12 mouse cellular contexts compared by ENCODE assay signal in genomic region chr11:117515718-117516421, GRCm38 (mm10). TPM values are rescaled to one million over a fixed set of nuclear protein-coding genes. Genes with fewer than 3 reads are reported as not detected.
DNase-seq lines count a peak whose midpoint lies in the region; ATAC-seq and TF ChIP-seq lines count a peak whose summit lies in the region.
"Had no signal": no experiment of that assay in that cellular context is flagged by ENCODE, and none has a peak within 500 bp of the region (broad histone marks: within the 10 kb centered on the region; RNA-seq: fewer than 3 reads in every experiment).

No protein-coding gene starts in this region.

- 71% methylated on average over 10 of the region's 10 CpGs for WGBS in heart, adult 2 months
- WGBS in hindbrain, embryonic 13.5 days: 58% methylated on average over 10 of the region's 10 CpGs

- DNase-seq in heart, adult 2 months: peak; percentile 33 to 58
- DNase-seq in heart, postnatal 36 days: no peak
- peak; percentile 88 for DNase-seq in brain, embryonic 14.5 days (ENCODE audit: low read depth)
- peak; percentile 70 for DNase-seq in cerebellum, adult 9-11 months
- no peak for DNase-seq in retina, postnatal 1 day
- no peak for DNase-seq in embryo, embryonic 11 days
- DNase-seq: thymus, postnatal 14 days had no signal

- no peak for TF ChIP-seq POLR2A in heart, adult 2 months (IDR thresholded peaks at IDR 0.05; ENCODE audit: insufficient read depth, low read depth, low read length)
- no peak for TF ChIP-seq POLR2A in brain, embryonic 14.5 days (IDR thresholded peaks at IDR 0.05; ENCODE audit: borderline replicate concordance, extremely low read depth, insufficient read depth, insufficient read length, poor library complexity, severe bottlenecking)

- no peaks in the 10 kb centered on the region for H3K27me3 ChIP-seq in heart, adult 2 months (ENCODE audit: control insufficient read depth, insufficient read depth, low read length)
- 0 out of 2 replicates have a peak, but pooled peaks cover 7% of the 10 kb centered on the region for H3K27me3 ChIP-seq in hindbrain, embryonic 13.5 days

- H3K27ac ChIP-seq in heart, adult 2 months: peak overlapping the region; percentile 23; the same call in 1 of the 2 replicates
- no peak overlapping the region; the same call in 1 of the 2 replicates for H3K27ac ChIP-seq in hindbrain, embryonic 13.5 days
- H3K27ac ChIP-seq: layer of hippocampus, adult 2 months; macrophage had no signal

- no peak overlapping the region for H3K4me2 ChIP-seq in hindbrain, embryonic 13.5 days

- peak; percentile 72; the same call in 1 of the 2 replicates for ATAC-seq in hindbrain, embryonic 13.5 days (ENCODE audit: low FRiP score)
- ATAC-seq: inflammation-experienced regulatory T-cells, adult 6 months had no signal

- H3K79me2 ChIP-seq in heart, adult 2 months (replicated peaks; ENCODE audit: control insufficient read depth, insufficient read depth, low read length): no peaks in the 10 kb centered on the region

- intact Hi-C loops in heart, adult 2 months (cut with DNase I): no loop called here
- intact Hi-C loops in heart, postnatal 36 days (cut with DNase I): loop anchor here (10.0 kb wide), 1 partner anchor 539 kb away; no protein-coding TSS in a partner anchor

- H3K4me3 ChIP-seq in heart, adult 2 months: no peak overlapping the region
- no peak overlapping the region for H3K4me3 ChIP-seq in hindbrain, embryonic 13.5 days
- H3K4me3 ChIP-seq: layer of hippocampus, adult 2 months had no signal

- no peak overlapping the region for H3K9ac ChIP-seq in heart, adult 2 months (ENCODE audit: low read depth, low read length)
- no peak overlapping the region for H3K9ac ChIP-seq in hindbrain, embryonic 13.5 days

- H3K9me3 ChIP-seq in hindbrain, embryonic 13.5 days: 0 out of 2 replicates have a peak, but pooled peaks cover 4% of the 10 kb centered on the region

- peak; percentile 54; the same call in 1 of the 2 replicates for TF ChIP-seq EP300 in heart, adult 2 months (IDR thresholded peaks at IDR 0.05; ENCODE audit: insufficient read depth, low read depth, low read length)

- no peaks in the 10 kb centered on the region for H3K36me3 ChIP-seq in heart, adult 2 months (ENCODE audit: control insufficient read depth, insufficient read depth, low read length)
- no peaks in the 10 kb centered on the region for H3K36me3 ChIP-seq in hindbrain, embryonic 13.5 days

- TF ChIP-seq CTCF in heart, adult 2 months (IDR thresholded peaks at IDR 0.05): peak; percentile 55
- TF ChIP-seq CTCF in brain, embryonic 14.5 days (IDR thresholded peaks at IDR 0.05; ENCODE audit: borderline replicate concordance, extremely low read depth, insufficient read depth, insufficient read length): no peak

- no peaks in the 10 kb centered on the region; the same call in 1 of the 2 replicates for H3K4me1 ChIP-seq in heart, adult 2 months (ENCODE audit: control insufficient read depth, insufficient read depth, low read length)
- H3K4me1 ChIP-seq in hindbrain, embryonic 13.5 days (replicated peaks): peaks cover 9% of the 10 kb centered on the region; the same call in 1 of the 2 replicates

RNA-seq across cellular contexts. Expression of gene Gm11733, which starts 31.7 kb away (rescaled TPM):
- total RNA-seq in heart, adult 2 months (2021): not detected
- 0.10 and 0.15 TPM in 2 replicates for polyA plus RNA-seq in heart, adult 2 months (2012; rRNA removed)
- not detected for total RNA-seq in heart, postnatal 36 days (2021)
- polyA plus RNA-seq in brain, embryonic 14.5 days (2012; rRNA removed): 0.09 and 0.12 TPM in 2 replicates
- polyA plus RNA-seq in hindbrain, embryonic 13.5 days (2015; fragmentation: Nextera tagmentation; extraction: Ambion mirVana): not detected in 2 replicates
- total RNA-seq: liver, adult 2 months had no signal
- polyA plus RNA-seq: inflammation-experienced regulatory T-cells, adult 6 months; liver, adult 2 months; macrophage had no signal

Comparison
In these comparisons a context has a peak if more than half of its experiments do, and no peak if none do; other contexts are left out.
1. DNase-seq: peak in heart, adult 2 months (2 of 2), brain, embryonic 14.5 days (single experiment) and cerebellum, adult 9-11 months (single experiment); none in heart, postnatal 36 days (0 of 2), retina, postnatal 1 day (single experiment) and embryo, embryonic 11 days (single experiment).